Mouse (Mus musculus) mouse trophoblast stem cell (cell line): Measurements from ENCODE around the gene Supv3l1.
"Not testable (repeated sequence)": the region's sequence is repeated elsewhere in the genome, so short reads cannot be mapped to it uniquely, and the experiment has no call there.

Source experiments
- in situ Hi-C, 2 experiments: fragments of 300-500 bp; cut with MseI, MboI; formaldehyde crosslinking; loops; 2 replicates in 1 of 2; 3 replicates in 1 of 2; pipeline ENCODE4 v1.15.1; 2025

Gene Supv3l1

GRCm38 (mm10) chr10:62449364-62450279 is at the start of gene Supv3l1, which contains the start of gene 4930507D05Rik:
Gene Supv3l1 (minus strand): TSS chr10:62449738.
Gene 4930507D05Rik (plus strand): TSS chr10:62449489.
- in situ Hi-C loops = no loop called here

GRCm38 (mm10) chr10:62491681-62492080 is 42.1 kb upstream of the Supv3l1 start:
- in situ Hi-C loops = not testable (repeated sequence)

GRCm38 (mm10) chr10:62488266-62488665 is 38.7 kb upstream of the Supv3l1 start:
- in situ Hi-C loops = no loop called here

- in situ Hi-C loops = no loop called here
Observed at GRCm38 (mm10) chr10:62486618-62487415, 37.3 kb upstream of the Supv3l1 start, which contains the start of gene Vps26a. Gene Vps26a (minus strand): TSS chr10:62486805.

DNA sequence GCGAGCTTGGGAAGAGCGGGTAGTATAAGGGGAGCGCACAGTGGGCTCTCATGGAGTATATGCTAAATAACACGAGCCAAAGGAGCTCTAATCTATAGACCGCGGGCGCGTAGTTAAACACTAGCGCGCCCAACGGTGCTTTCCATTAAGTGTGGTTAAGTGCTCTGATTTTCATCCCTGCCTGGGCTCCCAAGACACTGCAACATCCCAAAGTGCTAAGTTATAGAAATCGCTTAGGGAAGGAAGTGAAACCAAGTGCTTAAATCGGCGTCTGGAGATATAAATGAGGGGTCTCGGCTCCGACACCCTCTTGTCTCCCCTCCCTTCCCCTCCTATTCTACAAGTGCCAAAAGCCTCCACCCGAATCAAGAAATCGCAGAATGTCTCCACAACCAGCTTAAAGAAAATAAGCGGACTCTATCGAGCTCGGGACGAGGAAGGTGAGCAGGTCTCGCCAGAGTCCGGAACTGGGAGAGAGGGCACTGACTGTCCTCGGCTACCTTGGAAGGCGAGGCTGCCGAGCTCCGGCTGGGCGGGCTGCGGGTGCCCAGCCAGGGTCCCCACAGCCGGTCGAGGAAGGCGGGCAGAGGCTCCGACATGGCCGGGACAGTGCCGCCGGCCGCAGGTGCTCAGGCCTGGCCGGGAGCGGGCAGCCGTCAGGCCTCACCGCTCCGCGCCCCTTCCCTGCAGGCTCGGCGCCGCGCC is 36.5 kb upstream of the Supv3l1 start:
- in situ Hi-C loops = no loop called here

- in situ Hi-C loops = no loop called here
Observed at GRCm38 (mm10) chr10:62481108-62481852, 31.7 kb upstream of the Supv3l1 start.

DNA sequence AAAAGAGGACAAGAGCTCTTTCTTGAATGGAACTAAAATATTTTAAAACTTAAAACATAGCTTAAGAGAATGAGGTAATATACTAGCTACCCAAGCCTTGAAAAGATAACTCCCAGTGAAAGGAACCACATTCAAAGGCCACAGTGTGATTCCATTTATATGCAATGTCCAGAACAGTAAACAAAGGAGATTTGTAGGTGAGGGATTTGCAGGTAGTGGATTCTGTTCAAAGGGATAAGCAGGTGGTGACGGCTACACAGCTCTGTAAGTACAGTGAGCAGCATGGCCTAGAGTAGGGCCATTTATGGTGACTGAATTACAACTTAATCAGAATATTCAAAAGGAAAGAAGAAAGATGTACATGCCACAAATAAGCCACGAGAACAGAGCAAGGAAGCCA is 27.4 kb upstream of the Supv3l1 start:
- in situ Hi-C loops = no loop called here

GRCm38 (mm10) chr10:62474944-62475343 is 25.4 kb upstream of the Supv3l1 start:
- in situ Hi-C loops = no loop called here

DNA sequence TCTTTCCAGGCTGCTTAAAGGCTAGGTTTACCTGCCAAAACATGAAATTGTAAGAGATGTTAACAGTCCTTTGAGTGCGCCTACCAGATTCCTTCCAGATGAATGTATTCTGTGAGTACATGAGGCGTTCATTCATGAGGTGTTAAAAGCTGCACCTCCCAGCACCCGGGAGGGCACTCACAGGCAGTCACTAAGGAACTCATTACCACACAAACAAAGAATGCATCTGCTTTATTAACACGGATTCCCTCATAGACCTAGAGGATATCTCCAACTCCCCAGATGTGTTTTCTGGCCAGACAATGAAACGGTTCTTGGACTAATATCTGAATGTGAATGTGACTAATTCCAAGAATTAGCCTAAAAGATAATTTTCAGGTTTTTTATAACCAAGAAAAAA is 21.6 kb upstream of the Supv3l1 start:
- in situ Hi-C loops = no loop called here

DNA sequence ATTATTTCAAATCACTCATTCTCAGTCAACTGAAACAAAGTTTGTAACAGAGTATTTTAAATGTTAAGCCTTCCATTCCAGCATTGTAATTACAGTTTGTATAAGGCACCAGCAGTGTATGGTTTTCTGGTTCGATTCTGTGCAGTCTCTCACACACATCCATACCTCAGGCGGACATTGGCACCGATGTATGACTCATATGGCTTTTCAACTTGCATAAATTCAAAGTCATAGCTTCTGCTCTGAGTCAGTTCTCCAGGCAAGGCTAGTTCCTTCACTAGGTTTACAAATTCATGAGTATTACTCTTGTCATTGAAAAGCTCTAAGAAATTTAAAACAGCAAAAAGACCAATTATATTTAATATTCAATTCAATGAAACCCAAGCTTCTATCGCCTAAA is 20.2 kb upstream of the Supv3l1 start:
- in situ Hi-C loops = no loop called here

DNA sequence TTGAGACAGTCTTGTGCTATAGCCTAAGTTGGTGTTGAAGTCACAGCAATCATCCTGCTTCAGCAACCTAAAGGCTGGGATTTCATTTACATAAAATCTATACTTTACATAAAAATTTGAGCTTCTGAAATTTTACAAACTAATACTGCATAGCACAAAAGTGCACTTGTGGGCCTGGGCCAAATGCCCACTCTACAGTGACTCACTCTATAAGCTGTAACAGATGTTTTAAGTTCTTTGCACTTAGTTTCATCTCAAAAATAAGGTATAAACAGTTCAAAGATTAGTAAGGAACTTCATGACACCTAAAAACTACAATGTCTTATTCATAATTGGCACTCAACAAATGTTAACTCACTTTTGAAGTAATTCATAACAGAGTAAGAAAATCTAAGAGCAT is 11.8 kb upstream of the Supv3l1 start:
- in situ Hi-C loops = no loop called here

- in situ Hi-C loops = not testable (repeated sequence)
Observed at GRCm38 (mm10) chr10:62452001-62452400, 2.5 kb upstream of the Supv3l1 start.

DNA sequence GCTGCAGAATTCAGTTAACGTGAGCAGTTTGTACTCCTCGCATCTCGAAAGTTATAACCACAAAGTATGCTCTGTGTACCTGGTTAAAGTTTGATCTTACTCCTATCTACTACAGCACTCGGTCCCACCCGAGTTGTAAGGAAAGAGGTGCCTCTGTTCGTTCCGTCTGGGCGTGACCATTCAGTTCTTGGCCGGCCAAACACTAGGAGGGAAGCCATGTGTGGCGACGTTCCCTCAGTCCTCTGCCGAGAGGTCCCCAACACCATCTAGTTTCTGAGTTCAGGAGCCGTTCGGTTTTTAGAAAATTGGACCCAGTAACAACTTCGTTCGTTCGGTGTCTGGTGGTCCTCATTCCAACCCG is 722 bp upstream of the Supv3l1 start:
- in situ Hi-C loops = no loop called here

- in situ Hi-C loops = no loop called here
Observed at GRCm38 (mm10) chr10:62430427-62430826, 19.1 kb downstream of the Supv3l1 start.

GRCm38 (mm10) chr10:62425081-62425871 is 24.3 kb downstream of the Supv3l1 start:
- in situ Hi-C loops = no loop called here

DNA sequence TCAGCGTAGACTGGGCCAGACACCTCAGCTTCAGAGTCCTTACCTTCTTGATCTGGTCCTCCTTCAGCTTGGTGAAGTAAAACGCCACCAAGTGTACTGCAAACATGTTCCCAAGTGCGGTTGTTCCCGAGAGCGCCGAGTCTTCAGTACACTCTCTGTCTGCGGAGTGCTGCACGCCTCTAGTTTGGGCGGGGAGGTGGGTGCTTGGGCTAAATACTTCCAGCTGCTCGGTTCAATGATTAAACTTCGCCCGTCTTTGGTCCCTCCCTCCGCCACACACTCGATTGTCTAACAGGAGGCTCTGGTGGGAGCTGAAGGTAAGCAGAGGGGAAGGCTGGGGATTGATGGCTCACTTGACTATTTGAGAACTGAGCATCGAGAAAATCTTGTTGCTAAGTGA is 27.3 kb downstream of the Supv3l1 start, which contains the start of gene Hkdc1:
Hkdc1 (minus strand) TSS at position 237 of the 400 bp plus-strand sequence.
- in situ Hi-C loops = no loop called here

- in situ Hi-C loops = no loop called here
Observed at GRCm38 (mm10) chr10:62421127-62421526, 28.4 kb downstream of the Supv3l1 start.

DNA sequence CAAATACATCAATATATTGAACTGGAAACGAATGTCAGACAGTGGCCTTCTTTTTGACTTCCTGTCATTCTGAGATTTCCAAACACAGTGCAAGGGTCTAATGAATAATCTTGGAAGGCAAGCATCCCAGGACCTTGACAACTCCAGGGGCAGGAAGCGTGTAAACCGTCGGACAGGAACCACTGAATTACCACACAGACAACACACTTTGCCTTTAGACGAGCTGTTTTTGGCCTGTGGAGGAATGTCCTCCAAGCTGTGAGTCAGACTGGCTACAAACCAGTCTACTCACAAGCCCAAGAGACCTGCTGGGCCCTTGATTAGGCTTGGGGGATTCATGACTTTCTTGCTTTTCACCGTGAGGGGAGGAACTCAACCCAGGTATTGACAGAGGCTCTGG is 29.1 kb downstream of the Supv3l1 start:
- in situ Hi-C loops = no loop called here

DNA sequence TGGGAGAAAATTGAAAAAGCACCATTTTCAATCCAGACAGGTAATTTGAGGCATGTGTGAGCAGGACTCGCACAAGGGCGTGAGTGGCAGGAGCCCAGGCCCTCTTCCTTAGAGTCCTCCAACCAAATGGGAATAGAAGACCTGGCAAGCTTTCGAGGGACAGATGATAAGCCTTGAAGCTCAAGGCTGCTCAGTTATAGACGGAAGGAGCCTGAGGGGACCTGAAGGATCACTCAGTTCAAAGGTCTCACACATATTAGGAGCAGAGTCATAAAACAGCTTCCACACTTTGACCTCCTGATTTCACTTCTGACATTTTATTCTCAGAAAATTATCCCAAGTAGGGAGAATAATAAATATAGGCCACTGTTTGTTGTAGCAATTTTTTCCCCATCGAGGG is 30.1 kb downstream of the Supv3l1 start:
- in situ Hi-C loops = no loop called here

DNA sequence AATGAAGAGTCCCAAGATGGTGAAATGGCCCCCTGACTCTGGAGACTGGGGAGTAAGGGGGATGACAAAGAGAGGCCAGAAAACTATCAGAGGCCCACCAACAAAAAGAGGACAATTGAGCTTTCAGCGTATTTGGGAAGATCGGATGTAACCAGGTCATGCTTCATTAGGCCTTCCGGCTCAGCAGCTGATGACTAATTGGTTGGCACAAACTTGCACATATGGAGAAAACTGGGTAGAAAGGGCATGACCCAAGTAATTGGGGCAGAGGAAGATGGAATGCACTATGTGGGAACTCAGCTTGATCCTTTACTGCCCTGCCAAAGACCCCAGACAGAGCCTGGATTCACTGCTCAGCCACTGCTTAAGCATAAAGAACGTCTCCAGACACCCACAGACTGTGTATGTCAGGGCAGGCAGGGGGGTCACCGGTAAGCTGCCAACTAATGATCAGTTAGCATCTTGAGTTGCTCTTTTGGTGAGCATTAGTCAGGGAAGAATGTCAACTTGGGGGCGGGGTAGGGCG is 30.6 kb downstream of the Supv3l1 start:
- in situ Hi-C loops = no loop called here
